Mouse (Mus musculus) embryonic facial prominence, embryonic 10.5 days (tissue): ENCODE measurements around the gene Prodh2. TPM values are rescaled to one million over a fixed set of nuclear protein-coding genes. Genes with fewer than 3 reads are reported as not detected.

Experiments
- DNase-seq: peaks from one replicate; pipeline ENCODE4 v3.0.0-alpha.2; 2017; ENCODE audit warnings: low spot score
- H3K27ac ChIP-seq: fragments of 300-500 bp; sonication (generic); replicated peaks from 2 replicates; pipeline ENCODE4 v1.5.1; 2016; ENCODE audit warnings: mild to moderate bottlenecking
- H3K27me3 ChIP-seq: fragments of 300-500 bp; sonication (generic); replicated peaks from 2 replicates; pipeline ENCODE4 v1.6.1; 2016; ENCODE audit warnings: low read depth, mild to moderate bottlenecking; ENCODE audit not compliant: poor library complexity, severe bottlenecking
- H3K36me3 ChIP-seq: fragments of 300-500 bp; sonication (generic); replicated peaks from 2 replicates; pipeline ENCODE4 v1.6.1; 2016; ENCODE audit warnings: mild to moderate bottlenecking, moderate library complexity
- H3K4me1 ChIP-seq: fragments of 300-500 bp; sonication (generic); 2 replicates; pipeline ENCODE4 v1.6.1; 2016
- H3K4me3 ChIP-seq: fragments of 300-500 bp; sonication (generic); 2 replicates; pipeline ENCODE4 v1.5.1; 2016; ENCODE audit warnings: mild to moderate bottlenecking, moderate library complexity
- H3K9me3 ChIP-seq: fragments of 300-500 bp; sonication (generic); 2 replicates; pipeline ENCODE4 v1.6.1; 2016; ENCODE audit warnings: mild to moderate bottlenecking
- WGBS: fragments of 180-500 bp; shearing (Covaris S2); methylation state at CpG from one replicate; pipeline ENCODE4 v1.1.7; 2016; 5-methylcytosine and 5-hydroxymethylcytosine counted together
- polyA plus RNA-seq: library from polyadenylated mRNA; unstranded; fragments of >200 nt; fragmentation: Nextera tagmentation; extraction: Ambion mirVana; gene quantifications from 2 replicates; pipeline ENCODE4 v1.2.1, GENCODE M21; 2016

The Prodh2 gene
- polyA plus RNA-seq, 1 experiment from 2014 or later, result not detected

DNA sequence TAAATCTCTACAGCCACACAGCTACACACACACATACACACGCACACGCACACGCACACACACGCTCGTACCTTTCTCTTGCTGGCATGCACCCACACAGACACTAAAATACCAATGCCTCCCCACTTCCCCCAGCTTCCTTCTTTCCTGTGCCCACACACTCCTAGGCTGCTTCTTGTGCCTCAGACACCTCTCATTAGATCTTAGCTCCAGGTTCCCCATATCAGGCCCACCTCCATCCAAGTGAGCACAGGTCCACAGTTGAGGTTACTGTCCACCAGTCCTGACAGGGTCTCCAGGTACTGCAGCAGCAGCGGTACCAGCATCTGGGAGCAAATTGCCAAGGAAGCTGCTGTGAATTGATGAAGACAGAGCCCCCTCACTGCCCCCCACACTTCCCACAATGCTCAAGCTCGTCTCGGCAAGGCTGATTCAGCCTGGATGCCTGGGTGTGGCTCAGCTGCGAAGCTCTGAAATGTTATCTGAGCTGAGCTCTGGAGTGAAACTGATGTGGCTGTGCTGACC is 37.9 kb downstream of the Prodh2 start:
- Histone ChIP-seq H3K36me3 (peaks cover 67% of the 10 kb centered on the region), H3K4me3 (no peak overlapping the region), H3K27me3 (peaks cover 26% of the 10 kb centered on the region), H3K9me3 (no peaks in the 10 kb centered on the region), H3K4me1 (peaks cover 42% of the 10 kb centered on the region), H3K27ac (no peak overlapping the region)
- 87% methylated on average over 9 of the region's 9 CpGs for WGBS
- DNase-seq, result no peak

DNA sequence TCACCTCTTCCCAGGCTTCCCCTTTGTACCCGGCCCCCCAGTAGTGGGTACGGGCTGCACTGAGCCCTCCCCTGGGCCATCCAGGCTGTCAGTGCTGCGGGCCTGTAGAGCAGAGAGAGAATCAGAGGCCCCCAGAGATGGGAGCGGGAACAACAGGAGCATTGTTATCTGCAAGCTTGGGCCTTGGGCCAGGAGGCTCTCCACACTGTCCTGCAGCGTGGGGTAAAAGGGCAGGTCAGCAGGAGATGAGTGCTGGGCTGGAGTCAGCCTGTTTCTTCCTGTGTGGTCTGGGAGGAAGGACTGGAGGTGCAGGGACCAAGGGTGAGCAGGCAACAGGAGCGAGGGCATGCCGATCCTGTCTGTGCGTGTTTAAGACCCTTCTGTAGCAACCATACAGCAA is 39.5 kb downstream of the Prodh2 start:
- 13% methylated on average over 8 of the region's 8 CpGs for WGBS
- peak overlapping the region; percentile 70 for H3K27ac ChIP-seq
- H3K36me3 ChIP-seq, result peaks cover 56% of the 10 kb centered on the region

GRCm38 (mm10) chr7:30533941-30534632 is 40.7 kb downstream of the Prodh2 start:
- Histone ChIP-seq H3K27ac (peak overlapping the region; percentile 95), H3K9me3 (no peaks in the 10 kb centered on the region), H3K4me3 (peak overlapping the region; percentile 82), H3K4me1 (peaks cover 35% of the 10 kb centered on the region), H3K27me3 (peaks cover 10% of the 10 kb centered on the region), H3K36me3 (peaks cover 55% of the 10 kb centered on the region)
- no peak for DNase-seq
- 5% methylated on average over 26 of the region's 26 CpGs for WGBS

More for the DNA sequence above, 39.5 kb downstream of the Prodh2 start:
- Histone ChIP-seq H3K27me3 (peaks cover 16% of the 10 kb centered on the region), H3K4me3 (peak overlapping the region; percentile 82), H3K4me1 (peaks cover 35% of the 10 kb centered on the region), H3K9me3 (no peaks in the 10 kb centered on the region)
- peak; percentile 49 for DNase-seq

GRCm38 (mm10) chr7:30534633-30535577 is 41.5 kb downstream of the Prodh2 start, which contains the start of gene Arhgap33:
TSS of gene Arhgap33 (minus strand) at chr7:30535060.
- peak; percentile 99 for DNase-seq
- Histone ChIP-seq H3K9me3 (no peaks in the 10 kb centered on the region), H3K4me3 (peak within 1 kb of the TSS; percentile 82), H3K4me1 (peaks cover 35% of the 10 kb centered on the region), H3K27ac (peak within 1 kb of the TSS; percentile 95), H3K27me3 (peaks cover 10% of the 10 kb centered on the region), H3K36me3 (peaks cover 55% of the 10 kb centered on the region)
- WGBS, result under 1% methylated on average over 80 of the region's 84 CpGs

DNA sequence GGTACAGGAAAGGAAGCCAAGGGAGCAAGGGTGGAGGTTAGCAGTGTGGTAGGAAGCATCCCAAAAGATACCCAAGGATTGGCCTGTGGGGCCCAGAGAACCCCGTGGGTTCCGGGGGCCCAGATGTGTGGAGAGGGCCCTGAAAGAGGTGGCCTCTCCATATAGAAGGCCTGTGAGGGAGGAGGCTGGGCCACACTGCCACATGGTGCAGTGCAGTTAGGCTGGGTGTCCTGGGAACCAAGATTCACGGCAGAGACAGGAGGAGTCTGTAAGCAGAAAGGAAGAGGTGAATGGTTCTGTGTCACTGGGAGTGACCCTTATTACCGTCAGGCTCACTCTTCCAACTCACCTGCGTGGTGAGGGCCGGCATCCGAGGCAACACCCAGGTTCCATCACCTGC is 47.1 kb downstream of the Prodh2 start:
- 83% methylated on average over 7 of the region's 7 CpGs for WGBS
- no peaks in the 10 kb centered on the region for H3K27me3 ChIP-seq

DNA sequence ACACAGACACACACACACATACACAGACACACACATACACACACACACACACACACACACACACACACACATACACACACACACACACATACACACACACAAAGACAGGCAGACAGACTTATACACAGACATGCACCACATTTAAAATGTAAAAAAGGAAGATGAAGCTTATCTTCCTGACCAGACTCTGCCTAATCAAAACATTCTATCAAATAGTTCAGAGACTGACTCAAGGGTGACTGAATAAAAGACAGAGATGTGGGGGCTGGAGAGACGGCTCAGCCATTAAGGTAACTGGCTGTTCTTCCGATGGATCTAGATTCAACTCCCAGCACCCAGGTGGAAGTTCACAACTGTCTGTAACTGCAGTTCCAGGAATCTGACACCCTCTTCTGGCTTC is 50.9 kb downstream of the Prodh2 start:
- no peaks in the 10 kb centered on the region for H3K4me1 ChIP-seq
- H3K4me3 ChIP-seq, result no peak overlapping the region
- H3K27ac ChIP-seq, result no peak overlapping the region
- no peaks in the 10 kb centered on the region for H3K27me3 ChIP-seq
- no peak for DNase-seq
- H3K36me3 ChIP-seq, result peaks cover 83% of the 10 kb centered on the region
- WGBS, result 94% methylated on average over 2 of the region's 2 CpGs
- H3K9me3 ChIP-seq, result no peaks in the 10 kb centered on the region

More for the DNA sequence above, 47.1 kb downstream of the Prodh2 start:
- H3K4me1 ChIP-seq, result peaks cover 3% of the 10 kb centered on the region
- no peaks in the 10 kb centered on the region for H3K9me3 ChIP-seq
- DNase-seq, result no peak
- no peak overlapping the region for H3K27ac ChIP-seq
- H3K36me3 ChIP-seq, result peaks cover 69% of the 10 kb centered on the region
- H3K4me3 ChIP-seq, result 0 out of 2 replicates have a peak overlapping the region, but pooled peaks have one; percentile 5

DNA sequence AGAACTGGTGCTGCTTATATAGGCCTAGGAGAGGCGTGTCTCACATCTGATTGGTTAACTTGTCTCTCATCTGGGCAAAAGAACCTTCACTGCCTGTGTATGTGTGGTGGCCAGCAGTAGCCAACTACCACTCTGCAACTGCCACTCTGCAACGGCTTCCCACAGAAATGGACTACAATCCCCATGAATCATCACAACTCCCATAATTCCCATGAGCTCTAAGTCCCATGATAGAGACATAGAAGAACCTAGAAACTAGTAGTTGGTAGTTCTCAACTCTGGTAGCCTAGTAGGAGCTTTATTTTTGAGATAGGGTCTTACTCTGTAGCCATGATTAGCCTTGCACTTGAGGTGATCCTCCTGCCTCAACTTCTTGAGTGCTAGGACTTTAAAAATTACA is 56.5 kb downstream of the Prodh2 start:
- H3K9me3 ChIP-seq, result no peaks in the 10 kb centered on the region
- peaks cover 54% of the 10 kb centered on the region for H3K36me3 ChIP-seq
- no peak overlapping the region for H3K4me3 ChIP-seq
- no peak overlapping the region for H3K27ac ChIP-seq
- H3K27me3 ChIP-seq, result 0 out of 2 replicates have a peak, but pooled peaks cover 4% of the 10 kb centered on the region
- H3K4me1 ChIP-seq, result peaks cover 21% of the 10 kb centered on the region
- 83% methylated on average over 2 of the region's 2 CpGs for WGBS
- no peak for DNase-seq

GRCm38 (mm10) chr7:30550603-30551002 is 57.2 kb downstream of the Prodh2 start:
- peaks cover 21% of the 10 kb centered on the region for H3K4me1 ChIP-seq
- H3K36me3 ChIP-seq, result peaks cover 56% of the 10 kb centered on the region
- 0 out of 2 replicates have a peak, but pooled peaks cover 4% of the 10 kb centered on the region for H3K27me3 ChIP-seq
- H3K9me3 ChIP-seq, result no peaks in the 10 kb centered on the region
- no peak for DNase-seq
- no peak overlapping the region for H3K27ac ChIP-seq
- H3K4me3 ChIP-seq, result peak overlapping the region; percentile 68; the same call in 1 of the 2 replicates
- WGBS, result 100% methylated on average over 1 of the region's 1 CpGs

GRCm38 (mm10) chr7:30551445-30552101 is 58.2 kb downstream of the Prodh2 start:
- H3K27ac ChIP-seq, result peak overlapping the region; percentile 92
- H3K27me3 ChIP-seq, result 0 out of 2 replicates have a peak, but pooled peaks cover 4% of the 10 kb centered on the region
- no peak for DNase-seq
- 2% methylated on average over 10 of the region's 10 CpGs for WGBS
- peaks cover 21% of the 10 kb centered on the region for H3K4me1 ChIP-seq
- H3K4me3 ChIP-seq, result peak overlapping the region; percentile 68
- peaks cover 57% of the 10 kb centered on the region for H3K36me3 ChIP-seq
- H3K9me3 ChIP-seq, result no peaks in the 10 kb centered on the region

GRCm38 (mm10) chr7:30552102-30553020 is 58.9 kb downstream of the Prodh2 start, which contains the start of the genes Hspb6 and Proser3:
TSS of gene Hspb6 (plus strand) at chr7:30552178.
TSS of gene Proser3 (minus strand) at chr7:30552299.
- Histone ChIP-seq H3K36me3 (peaks cover 63% of the 10 kb centered on the region), H3K9me3 (no peaks in the 10 kb centered on the region), H3K4me1 (peaks cover 21% of the 10 kb centered on the region), H3K27ac (peak within 1 kb of the TSS; percentile 92), H3K4me3 (peak within 1 kb of the TSS; percentile 68), H3K27me3 (0 out of 2 replicates have a peak, but pooled peaks cover 4% of the 10 kb centered on the region)
- DNase-seq, result peak; percentile 95
- WGBS, result under 1% methylated on average over 44 of the region's 44 CpGs

DNA sequence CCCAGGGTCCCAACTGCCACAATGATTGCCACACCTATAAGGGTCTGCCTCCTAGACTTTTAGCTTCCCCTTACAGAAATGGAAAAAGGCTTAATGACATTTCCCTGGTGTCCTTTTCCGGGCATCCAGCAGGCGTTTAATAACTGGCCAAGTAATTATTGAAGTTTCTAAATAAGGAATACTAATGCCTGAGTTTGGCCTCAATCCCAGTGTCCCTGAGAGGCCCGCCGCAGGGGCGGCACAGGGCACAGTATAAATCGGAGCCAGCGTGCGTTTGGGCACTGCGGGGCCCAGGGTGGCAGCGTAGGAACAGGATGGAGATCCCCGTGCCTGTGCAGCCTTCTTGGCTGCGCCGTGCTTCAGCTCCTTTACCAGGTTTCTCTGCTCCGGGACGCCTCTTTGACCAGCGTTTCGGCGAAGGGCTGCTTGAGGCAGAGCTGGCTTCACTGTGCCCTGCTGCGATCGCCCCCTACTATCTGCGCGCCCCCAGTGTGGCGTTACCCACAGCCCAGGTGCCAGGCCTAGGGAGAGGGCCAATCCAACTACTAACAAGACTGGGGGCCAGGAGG is 59.7 kb downstream of the Prodh2 start:
- H3K27ac ChIP-seq, result peak overlapping the region; percentile 92
- H3K27me3 ChIP-seq, result 0 out of 2 replicates have a peak, but pooled peaks cover 4% of the 10 kb centered on the region
- H3K4me1 ChIP-seq, result peaks cover 23% of the 10 kb centered on the region
- peak overlapping the region; percentile 68 for H3K4me3 ChIP-seq
- H3K36me3 ChIP-seq, result peaks cover 62% of the 10 kb centered on the region
- 9% methylated on average over 23 of the region's 23 CpGs for WGBS
- H3K9me3 ChIP-seq, result no peaks in the 10 kb centered on the region
- peak; percentile 29 for DNase-seq
